In genomic region chr4:134249651-134250050, GRCm38 (mm10) we compare ENCODE assay signal across 8 mouse cellular contexts. TPM values are rescaled to one million over a fixed set of nuclear protein-coding genes. Genes with fewer than 3 reads are reported as not detected.
DNase-seq lines count a peak whose midpoint lies in the region; ATAC-seq and TF ChIP-seq lines count a peak whose summit lies in the region.

No protein-coding gene starts in this region.

- no peak overlapping the region for H3K9ac ChIP-seq in embryonic facial prominence, embryonic 15.5 days
- no peak overlapping the region for H3K9ac ChIP-seq in heart, embryonic 14.5 days (ENCODE audit: low read length)
- peak overlapping the region; percentile 17 for H3K9ac ChIP-seq in lung, embryonic 14.5 days

- H3K9me3 ChIP-seq in embryonic facial prominence, embryonic 15.5 days (replicated peaks): no peaks in the 10 kb centered on the region
- no peaks in the 10 kb centered on the region for H3K9me3 ChIP-seq in heart, embryonic 14.5 days (ENCODE audit: control insufficient read depth, low read length)
- H3K9me3 ChIP-seq in lung, embryonic 14.5 days (ENCODE audit: low read depth, low read length): no peaks in the 10 kb centered on the region

- H3K27ac ChIP-seq in embryonic facial prominence, embryonic 15.5 days (replicated peaks): no peak overlapping the region
- no peak overlapping the region for H3K27ac ChIP-seq in heart, embryonic 14.5 days (replicated peaks in 1 of 2; ENCODE audit: control insufficient read depth in 1 of 2, insufficient read depth in 1 of 2, low read depth in 2 of 2, low read length in 2 of 2)
- H3K27ac ChIP-seq in lung, embryonic 14.5 days (ENCODE audit: low read depth): no peak overlapping the region
- no peak overlapping the region for H3K27ac ChIP-seq in thymus, adult 2 months (ENCODE audit: control insufficient read depth, insufficient read depth, low read length)

- H3K27me3 ChIP-seq in embryonic facial prominence, embryonic 15.5 days: peaks cover 81% of the 10 kb centered on the region
- peaks cover 42% of the 10 kb centered on the region for H3K27me3 ChIP-seq in heart, embryonic 14.5 days (ENCODE audit: control insufficient read depth, insufficient read depth, low read length)
- peaks cover 63% of the 10 kb centered on the region for H3K27me3 ChIP-seq in lung, embryonic 14.5 days (ENCODE audit: insufficient read depth, low read length)
- peaks cover 2% of the 10 kb centered on the region; the same call in 1 of the 2 replicates for H3K27me3 ChIP-seq in thymus, adult 2 months (ENCODE audit: control insufficient read depth, insufficient read depth, low read length)

- H3K4me2 ChIP-seq in embryonic facial prominence, embryonic 15.5 days (replicated peaks): peak overlapping the region; percentile 90
- peak overlapping the region; percentile 88 for H3K4me2 ChIP-seq in heart, embryonic 14.5 days (ENCODE audit: low read length)
- peak overlapping the region; percentile 94 for H3K4me2 ChIP-seq in lung, embryonic 14.5 days

- peak; percentile 40 for DNase-seq in 416B (ENCODE audit: low read depth)
- peak; percentile 78 to 82 for DNase-seq in kidney, postnatal 25 days
- peak; percentile 89 for DNase-seq in lung, embryonic 14.5 days
- peak; percentile 75 for DNase-seq in thymus, adult 2 months

- no peaks in the 10 kb centered on the region for H3K36me3 ChIP-seq in embryonic facial prominence, embryonic 15.5 days
- no peaks in the 10 kb centered on the region for H3K36me3 ChIP-seq in heart, embryonic 14.5 days (ENCODE audit: control insufficient read depth, insufficient read depth, low read length)
- H3K36me3 ChIP-seq in lung, embryonic 14.5 days (ENCODE audit: insufficient read depth): no peaks in the 10 kb centered on the region
- H3K36me3 ChIP-seq in thymus, adult 2 months (ENCODE audit: control insufficient read depth, insufficient read depth, low read length): no peaks in the 10 kb centered on the region

- no peak for TF ChIP-seq POLR2A in thymus, adult 2 months (IDR thresholded peaks at IDR 0.05; ENCODE audit: control insufficient read depth, extremely low read depth, insufficient read depth, low read length, poor library complexity)

- H3K4me1 ChIP-seq in embryonic facial prominence, embryonic 15.5 days: peaks cover 54% of the 10 kb centered on the region
- peaks cover 40 to 45% of the 10 kb centered on the region in 2 experiments for H3K4me1 ChIP-seq in heart, embryonic 14.5 days (ENCODE audit: control insufficient read depth in 2 of 2, insufficient read depth in 2 of 2, low read length in 2 of 2)
- peaks cover 10% of the 10 kb centered on the region for H3K4me1 ChIP-seq in lung, embryonic 14.5 days (ENCODE audit: insufficient read depth)
- H3K4me1 ChIP-seq in thymus, adult 2 months (replicated peaks; ENCODE audit: control insufficient read depth, insufficient read depth, low read length): peaks cover 31% of the 10 kb centered on the region

- peak; percentile 26 for ATAC-seq in activated CD4-positive, CD25-positive, alpha-beta regulatory T cell, adult 4 months
- ATAC-seq in embryonic facial prominence, embryonic 15.5 days (ENCODE audit: insufficient number of reproducible peaks, low FRiP score, low TSS enrichment, low read depth): peak; percentile 58; the same call in 1 of the 2 replicates
- no peak for ATAC-seq in heart, embryonic 14.5 days (ENCODE audit: insufficient number of reproducible peaks, insufficient read depth, low FRiP score, low read depth)
- peak; percentile 40 for ATAC-seq in lung, embryonic 14.5 days (ENCODE audit: insufficient read depth)
- ATAC-seq in neutrophil, adult 5-6 weeks (ENCODE audit: extremely low read depth, insufficient number of reproducible peaks, low FRiP score, poor library complexity, severe bottlenecking): peak; percentile 19; the same call in 1 of the 2 replicates

- WGBS in embryonic facial prominence, embryonic 15.5 days: 2% methylated on average over 30 of the region's 30 CpGs
- 2% methylated on average over 30 of the region's 30 CpGs for WGBS in heart, embryonic 14.5 days
- under 1% methylated on average over 30 of the region's 30 CpGs for WGBS in lung, embryonic 14.5 days
- WGBS in thymus, adult 2 months: 7% methylated on average over 30 of the region's 30 CpGs

- H3K4me3 ChIP-seq in embryonic facial prominence, embryonic 15.5 days (replicated peaks): peak overlapping the region; percentile 48
- peak overlapping the region; percentile 46 to 48 for H3K4me3 ChIP-seq in heart, embryonic 14.5 days (ENCODE audit: control insufficient read depth in 1 of 2, insufficient read depth in 1 of 2, low read depth in 1 of 2, low read length in 2 of 2)
- H3K4me3 ChIP-seq in lung, embryonic 14.5 days (ENCODE audit: low read depth, low read length): peak overlapping the region; percentile 48
- no peak overlapping the region; the same call in 1 of the 2 replicates for H3K4me3 ChIP-seq in thymus, adult 2 months (ENCODE audit: control insufficient read depth, insufficient read depth, low read length)

- peak; percentile 83 for TF ChIP-seq CTCF in lung, embryonic 14.5 days (IDR thresholded peaks at IDR 0.05; ENCODE audit: low read depth)
- TF ChIP-seq CTCF in thymus, adult 2 months (IDR thresholded peaks at IDR 0.05; ENCODE audit: borderline replicate concordance, control insufficient read depth, extremely low read depth, insufficient read depth, low read length, poor library complexity): peak; percentile 96

RNA-seq across cellular contexts. Expression of gene Gm30191, which starts 2.9 kb away (rescaled TPM):
- polyA plus RNA-seq in activated CD4-positive, CD25-positive, alpha-beta regulatory T cell, adult 4 months (2017; shearing (Covaris generic)): not detected
- polyA plus RNA-seq in embryonic facial prominence, embryonic 15.5 days (2015; fragmentation: Nextera tagmentation; extraction: Ambion mirVana): not detected in 2 replicates
- not detected in 2 replicates for polyA plus RNA-seq in heart, embryonic 14.5 days (2014; fragmentation: Nextera tagmentation; extraction: Ambion mirVana)
- not detected in 2 replicates for polyA plus RNA-seq in lung, embryonic 14.5 days (2014; fragmentation: Nextera tagmentation; extraction: Ambion mirVana)
- total RNA-seq in neutrophil, adult 5-6 weeks (2017): not detected in 2 replicates
- polyA plus RNA-seq in thymus, adult 2 months (2012; rRNA removed): not detected in 2 replicates

RNA-seq across cellular contexts. Expression of gene Grrp1, which starts 4.3 kb away (rescaled TPM):
- not detected for polyA plus RNA-seq in activated CD4-positive, CD25-positive, alpha-beta regulatory T cell, adult 4 months (2017; shearing (Covaris generic))
- polyA plus RNA-seq in embryonic facial prominence, embryonic 15.5 days (2015; fragmentation: Nextera tagmentation; extraction: Ambion mirVana): 6.7 and 6.8 TPM in 2 replicates
- 4.4 and 6.2 TPM in 2 replicates for polyA plus RNA-seq in heart, embryonic 14.5 days (2014; fragmentation: Nextera tagmentation; extraction: Ambion mirVana)
- 10.2 and 11.6 TPM in 2 replicates for polyA plus RNA-seq in lung, embryonic 14.5 days (2014; fragmentation: Nextera tagmentation; extraction: Ambion mirVana)
- not detected in 2 replicates for total RNA-seq in neutrophil, adult 5-6 weeks (2017)
- polyA plus RNA-seq in thymus, adult 2 months (2012; rRNA removed): 5.2 and 6.6 TPM in 2 replicates

RNA-seq across cellular contexts. Expression of gene Zfp593, which starts 4.3 kb away (rescaled TPM):
- 1 to 10 TPM; 5.1 to 6.4 TPM for polyA plus RNA-seq in activated CD4-positive, CD25-positive, alpha-beta regulatory T cell, adult 4 months (2017; shearing (Covaris generic))
- polyA plus RNA-seq in embryonic facial prominence, embryonic 15.5 days (2015; fragmentation: Nextera tagmentation; extraction: Ambion mirVana): 16.8 and 17.2 TPM in 2 replicates
- polyA plus RNA-seq in heart, embryonic 14.5 days (2014; fragmentation: Nextera tagmentation; extraction: Ambion mirVana): 8.6 and 9.1 TPM in 2 replicates
- 16.4 and 17.5 TPM in 2 replicates for polyA plus RNA-seq in lung, embryonic 14.5 days (2014; fragmentation: Nextera tagmentation; extraction: Ambion mirVana)
- 3.6 and 5.7 TPM in 2 replicates for total RNA-seq in neutrophil, adult 5-6 weeks (2017)
- 14.8 and 15.1 TPM in 2 replicates for polyA plus RNA-seq in thymus, adult 2 months (2012; rRNA removed)

RNA-seq across cellular contexts. Expression of gene E130218I03Rik, which starts 6.2 kb away (rescaled TPM):
- 1 to 10 TPM in 1 of 2 experiments, under 1 TPM in 1; 0.37 to 6.4 TPM for polyA plus RNA-seq in activated CD4-positive, CD25-positive, alpha-beta regulatory T cell, adult 4 months (2017; shearing (Covaris generic))
- 0.30 and 0.33 TPM in 2 replicates for polyA plus RNA-seq in embryonic facial prominence, embryonic 15.5 days (2015; fragmentation: Nextera tagmentation; extraction: Ambion mirVana)
- polyA plus RNA-seq in heart, embryonic 14.5 days (2014; fragmentation: Nextera tagmentation; extraction: Ambion mirVana): 0.20 TPM in 1 of 2 replicates, not detected in the other
- 0.29 and 0.41 TPM in 2 replicates for polyA plus RNA-seq in lung, embryonic 14.5 days (2014; fragmentation: Nextera tagmentation; extraction: Ambion mirVana)
- total RNA-seq in neutrophil, adult 5-6 weeks (2017): 0.47 TPM in 1 of 2 replicates, not detected in the other
- polyA plus RNA-seq in thymus, adult 2 months (2012; rRNA removed): not detected in 2 replicates

RNA-seq across cellular contexts. Expression of gene Cnksr1, which starts 11.5 kb away (rescaled TPM):
- polyA plus RNA-seq in activated CD4-positive, CD25-positive, alpha-beta regulatory T cell, adult 4 months (2017; shearing (Covaris generic)): not detected
- 6.1 and 6.7 TPM in 2 replicates for polyA plus RNA-seq in embryonic facial prominence, embryonic 15.5 days (2015; fragmentation: Nextera tagmentation; extraction: Ambion mirVana)
- polyA plus RNA-seq in heart, embryonic 14.5 days (2014; fragmentation: Nextera tagmentation; extraction: Ambion mirVana): 0.57 and 0.62 TPM in 2 replicates
- polyA plus RNA-seq in lung, embryonic 14.5 days (2014; fragmentation: Nextera tagmentation; extraction: Ambion mirVana): 6.2 TPM in 2 replicates
- total RNA-seq in neutrophil, adult 5-6 weeks (2017): 0.58 and 0.98 TPM in 2 replicates
- 3.6 and 4.3 TPM in 2 replicates for polyA plus RNA-seq in thymus, adult 2 months (2012; rRNA removed)
